Mouse (Mus musculus): ENCODE measurements around the gene Hhat. TPM values are rescaled to one million over a fixed set of nuclear protein-coding genes. Genes with fewer than 3 reads are reported as not detected.

Hhat gene
- polyA plus RNA-seq, 1 experiment = 12.6 TPM

- Histone ChIP-seq H3K4me3 (ENCODE audit: insufficient read depth, low read length) (no peak overlapping the region), H3K4me1 (ENCODE audit: control insufficient read depth, insufficient read depth, low read length) (no peaks in the 10 kb centered on the region), H3K27ac (ENCODE audit: insufficient read depth, low read length) (no peak overlapping the region)
- no peak for TF ChIP-seq CTCF (IDR thresholded peaks at IDR 0.05; ENCODE audit: borderline replicate concordance, insufficient read depth, low read length)
- no peak for TF ChIP-seq POLR2A (IDR thresholded peaks at IDR 0.05; ENCODE audit: low read depth, low read length)
Measured at GRCm38 (mm10) chr1:192593492-192593891, 177.5 kb downstream of the Hhat start.

- no peak overlapping the region for H3K27ac ChIP-seq (ENCODE audit: insufficient read depth, low read length)
- no peak for TF ChIP-seq CTCF (IDR thresholded peaks at IDR 0.05; ENCODE audit: borderline replicate concordance, insufficient read depth, low read length)
- no peak for TF ChIP-seq POLR2A (IDR thresholded peaks at IDR 0.05; ENCODE audit: low read depth, low read length)
- H3K4me3 ChIP-seq (ENCODE audit: insufficient read depth, low read length) = no peak overlapping the region
- no peaks in the 10 kb centered on the region for H3K4me1 ChIP-seq (ENCODE audit: control insufficient read depth, insufficient read depth, low read length)
Measured at GRCm38 (mm10) chr1:192587451-192587850, 183.6 kb downstream of the Hhat start.

- H3K4me3 ChIP-seq (ENCODE audit: insufficient read depth, low read length) = no peak overlapping the region
- no peak overlapping the region for H3K27ac ChIP-seq (ENCODE audit: insufficient read depth, low read length)
- TF ChIP-seq POLR2A (IDR thresholded peaks at IDR 0.05; ENCODE audit: low read depth, low read length) = no peak
- no peak for TF ChIP-seq CTCF (IDR thresholded peaks at IDR 0.05; ENCODE audit: borderline replicate concordance, insufficient read depth, low read length)
- H3K4me1 ChIP-seq (ENCODE audit: control insufficient read depth, insufficient read depth, low read length) = no peaks in the 10 kb centered on the region
Measured at GRCm38 (mm10) chr1:192585289-192585688, 185.7 kb downstream of the Hhat start.

GRCm38 (mm10) chr1:192582921-192583320, 188.1 kb downstream of the Hhat start:
- no peak for TF ChIP-seq CTCF (IDR thresholded peaks at IDR 0.05; ENCODE audit: borderline replicate concordance, insufficient read depth, low read length)
- no peak for TF ChIP-seq POLR2A (IDR thresholded peaks at IDR 0.05; ENCODE audit: low read depth, low read length)

GRCm38 (mm10) chr1:192564691-192565090, 206.3 kb downstream of the Hhat start:
- TF ChIP-seq POLR2A (IDR thresholded peaks at IDR 0.05; ENCODE audit: low read depth, low read length) = no peak
- no peak for TF ChIP-seq CTCF (IDR thresholded peaks at IDR 0.05; ENCODE audit: borderline replicate concordance, insufficient read depth, low read length)
- Histone ChIP-seq H3K4me1 (ENCODE audit: control insufficient read depth, insufficient read depth, low read length) (no peaks in the 10 kb centered on the region), H3K4me3 (ENCODE audit: insufficient read depth, low read length) (no peak overlapping the region), H3K27ac (ENCODE audit: insufficient read depth, low read length) (no peak overlapping the region)

More at GRCm38 (mm10) chr1:192582921-192583320, 188.1 kb downstream of the Hhat start:
- Histone ChIP-seq H3K4me3 (ENCODE audit: insufficient read depth, low read length) (no peak overlapping the region), H3K27ac (ENCODE audit: insufficient read depth, low read length) (no peak overlapping the region), H3K4me1 (ENCODE audit: control insufficient read depth, insufficient read depth, low read length) (no peaks in the 10 kb centered on the region)

- Histone ChIP-seq H3K4me1 (ENCODE audit: control insufficient read depth, insufficient read depth, low read length) (no peaks in the 10 kb centered on the region), H3K4me3 (ENCODE audit: insufficient read depth, low read length) (no peak overlapping the region), H3K27ac (ENCODE audit: insufficient read depth, low read length) (no peak overlapping the region)
- TF ChIP-seq POLR2A (IDR thresholded peaks at IDR 0.05; ENCODE audit: low read depth, low read length) (no peak), CTCF (IDR thresholded peaks at IDR 0.05; ENCODE audit: borderline replicate concordance, insufficient read depth, low read length) (no peak)
Measured at GRCm38 (mm10) chr1:192559341-192559740, 211.7 kb downstream of the Hhat start.

- no peak overlapping the region for H3K27ac ChIP-seq (ENCODE audit: insufficient read depth, low read length)
- H3K4me3 ChIP-seq (ENCODE audit: insufficient read depth, low read length) = no peak overlapping the region
- H3K4me1 ChIP-seq (ENCODE audit: control insufficient read depth, insufficient read depth, low read length) = no peaks in the 10 kb centered on the region
- no peak for TF ChIP-seq POLR2A (IDR thresholded peaks at IDR 0.05; ENCODE audit: low read depth, low read length)
- no peak for TF ChIP-seq CTCF (IDR thresholded peaks at IDR 0.05; ENCODE audit: borderline replicate concordance, insufficient read depth, low read length)
Measured at GRCm38 (mm10) chr1:192557978-192558594, 212.9 kb downstream of the Hhat start.

- no peak overlapping the region for H3K4me3 ChIP-seq (ENCODE audit: insufficient read depth, low read length)
- no peaks in the 10 kb centered on the region for H3K4me1 ChIP-seq (ENCODE audit: control insufficient read depth, insufficient read depth, low read length)
- H3K27ac ChIP-seq (ENCODE audit: insufficient read depth, low read length) = no peak overlapping the region
- no peak for TF ChIP-seq CTCF (IDR thresholded peaks at IDR 0.05; ENCODE audit: borderline replicate concordance, insufficient read depth, low read length)
- no peak for TF ChIP-seq POLR2A (IDR thresholded peaks at IDR 0.05; ENCODE audit: low read depth, low read length)
Measured at GRCm38 (mm10) chr1:192555516-192555915, 215.5 kb downstream of the Hhat start.

- Histone ChIP-seq H3K4me1 (ENCODE audit: control insufficient read depth, insufficient read depth, low read length) (no peaks in the 10 kb centered on the region), H3K4me3 (ENCODE audit: insufficient read depth, low read length) (no peak overlapping the region), H3K27ac (ENCODE audit: insufficient read depth, low read length) (no peak overlapping the region)
- TF ChIP-seq CTCF (IDR thresholded peaks at IDR 0.05; ENCODE audit: borderline replicate concordance, insufficient read depth, low read length) = no peak
Measured at GRCm38 (mm10) chr1:192550561-192550960, 220.5 kb downstream of the Hhat start.

- TF ChIP-seq POLR2A (IDR thresholded peaks at IDR 0.05; ENCODE audit: low read depth, low read length) (no peak), CTCF (IDR thresholded peaks at IDR 0.05; ENCODE audit: borderline replicate concordance, insufficient read depth, low read length) (no peak)
- no peak overlapping the region for H3K27ac ChIP-seq (ENCODE audit: insufficient read depth, low read length)
Measured at GRCm38 (mm10) chr1:192546843-192547242, 224.2 kb downstream of the Hhat start.

More at GRCm38 (mm10) chr1:192546843-192547242, 224.2 kb downstream of the Hhat start:
- Histone ChIP-seq H3K4me3 (ENCODE audit: insufficient read depth, low read length) (no peak overlapping the region), H3K4me1 (ENCODE audit: control insufficient read depth, insufficient read depth, low read length) (no peaks in the 10 kb centered on the region)
